Mouse (Mus musculus) heart, postnatal 4 days (tissue): Measurements from ENCODE around the gene Hmga2. TPM values are rescaled to one million over a fixed set of nuclear protein-coding genes. Genes with fewer than 3 reads are reported as not detected.
A peak's percentile ranks its signal among the peaks of the same experiment; 100 is the strongest.

ENCODE experiments used
- DNase-seq: peaks from one replicate; pipeline ENCODE4 v3.0.0; 2021
- total RNA-seq, 2 experiments: library from RNA; stranded (reverse); gene quantifications; 2 replicates each; pipeline ENCODE4 v1.2.3; 2021

The Hmga2 gene
- total RNA-seq, 2 experiments from 2014 or later, result 0.91 to 1.6 TPM

- DNase-seq, result no peak
These were observed 3.7 kb downstream of the Hmga2 start for GRCm38 (mm10) chr10:120472606-120473005.

- no peak for DNase-seq
These were observed 11.1 kb downstream of the Hmga2 start for GRCm38 (mm10) chr10:120465121-120465520.

- DNase-seq, result no peak
These were observed 14.5 kb downstream of the Hmga2 start for GRCm38 (mm10) chr10:120461769-120462168.

- no peak for DNase-seq
These were observed 15.0 kb downstream of the Hmga2 start for GRCm38 (mm10) chr10:120461301-120461700.

- no peak for DNase-seq
These were observed 17.4 kb downstream of the Hmga2 start for GRCm38 (mm10) chr10:120458866-120459265.

GRCm38 (mm10) chr10:120449661-120450284, 26.5 kb downstream of the Hmga2 start:
- no peak for DNase-seq

- DNase-seq, result no peak
These were observed 29.5 kb downstream of the Hmga2 start for GRCm38 (mm10) chr10:120446799-120447198.

GRCm38 (mm10) chr10:120446206-120446605, 30.1 kb downstream of the Hmga2 start:
- no peak for DNase-seq

GRCm38 (mm10) chr10:120444463-120445070, 31.7 kb downstream of the Hmga2 start:
- no peak for DNase-seq

- no peak for DNase-seq
These were observed 32.4 kb downstream of the Hmga2 start for GRCm38 (mm10) chr10:120443757-120444311.

GRCm38 (mm10) chr10:120441254-120441653, 35.0 kb downstream of the Hmga2 start:
- DNase-seq, result no peak

- DNase-seq, result no peak
These were observed 41.8 kb downstream of the Hmga2 start for GRCm38 (mm10) chr10:120434433-120434832.

GRCm38 (mm10) chr10:120433463-120433815, 42.8 kb downstream of the Hmga2 start:
- DNase-seq, result no peak

- no peak for DNase-seq
These were observed 43.4 kb downstream of the Hmga2 start for GRCm38 (mm10) chr10:120432731-120433462.

- DNase-seq, result no peak
These were observed 44.2 kb downstream of the Hmga2 start for GRCm38 (mm10) chr10:120432081-120432480.

- peak; percentile 52 for DNase-seq
These were observed 44.8 kb downstream of the Hmga2 start for GRCm38 (mm10) chr10:120431435-120431834.

- no peak for DNase-seq
These were observed 45.8 kb downstream of the Hmga2 start for GRCm38 (mm10) chr10:120430422-120430821.

GRCm38 (mm10) chr10:120429758-120430259, 46.5 kb downstream of the Hmga2 start:
- no peak for DNase-seq

GRCm38 (mm10) chr10:120429199-120429551, 47.1 kb downstream of the Hmga2 start:
- no peak for DNase-seq

- DNase-seq, result peak; percentile 50
These were observed 47.7 kb downstream of the Hmga2 start for GRCm38 (mm10) chr10:120428430-120429198.

GRCm38 (mm10) chr10:120426086-120426610, 50.1 kb downstream of the Hmga2 start:
- DNase-seq, result peak; percentile 34

GRCm38 (mm10) chr10:120424015-120424414, 52.3 kb downstream of the Hmga2 start:
- no peak for DNase-seq
